Mouse (Mus musculus): ENCODE data around the gene Tmem50b. TPM values are rescaled to one million over a fixed set of nuclear protein-coding genes. Genes with fewer than 3 reads are reported as not detected.
A peak's percentile ranks its signal among the peaks of the same experiment; 100 is the strongest.
"Not testable (repeated sequence)": the region's sequence is repeated elsewhere in the genome, so short reads cannot be mapped to it uniquely, and the experiment has no call there.

The Tmem50b gene
- polyA plus RNA-seq, 1 experiment from 2014 or later: 55.7 TPM

GRCm38 (mm10) chr16:91536372-91536771, 61.2 kb downstream of the Tmem50b start:
- Histone ChIP-seq H3K4me2 (no peak overlapping the region), H3K4me3 (no peak overlapping the region), H3K4me1 (replicated peaks) (peaks cover 56% of the 10 kb centered on the region), H3K36me3 (no peaks in the 10 kb centered on the region), H3K27ac (no peak overlapping the region), H3K9me3 (replicated peaks) (no peaks in the 10 kb centered on the region), H3K27me3 (no peaks in the 10 kb centered on the region), H3K9ac (no peak overlapping the region)
- no peak for ATAC-seq (replicated peaks; ENCODE audit: insufficient number of reproducible peaks, insufficient read depth, low FRiP score, low read depth)
- WGBS: 90% methylated on average over 6 of the region's 6 CpGs

DNA sequence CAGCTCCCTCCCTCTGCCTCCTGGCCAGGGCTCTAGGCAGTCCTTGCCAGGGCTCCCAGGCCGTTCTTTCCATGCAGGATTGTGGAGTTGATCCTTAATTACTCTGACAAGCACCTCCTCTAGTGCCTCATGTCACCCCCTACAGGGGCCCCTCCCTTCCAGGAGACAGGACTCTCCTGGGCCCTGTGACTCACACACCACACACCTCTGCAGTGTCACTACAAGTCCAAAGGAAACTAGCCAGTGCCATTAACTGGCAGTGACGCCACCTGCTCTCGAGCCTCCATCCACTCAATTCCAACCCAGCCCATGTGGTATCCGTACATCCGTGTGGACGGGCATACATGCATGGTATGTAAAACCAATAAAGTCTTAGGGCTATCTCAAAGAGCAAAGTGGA, 62.7 kb downstream of the Tmem50b start:
- no peak overlapping the region for H3K4me3 ChIP-seq
- H3K36me3 ChIP-seq: no peaks in the 10 kb centered on the region
- H3K9me3 ChIP-seq (replicated peaks): no peaks in the 10 kb centered on the region
- H3K9ac ChIP-seq: no peak overlapping the region
- H3K4me2 ChIP-seq: no peak overlapping the region
- no peaks in the 10 kb centered on the region for H3K27me3 ChIP-seq
- no peak overlapping the region for H3K27ac ChIP-seq
- 69% methylated on average over 6 of the region's 6 CpGs for WGBS
- H3K4me1 ChIP-seq (replicated peaks): peaks cover 58% of the 10 kb centered on the region
- no peak for ATAC-seq (replicated peaks; ENCODE audit: insufficient number of reproducible peaks, insufficient read depth, low FRiP score, low read depth)

GRCm38 (mm10) chr16:91534477-91534876, 63.1 kb downstream of the Tmem50b start:
- H3K9me3 ChIP-seq (replicated peaks): no peaks in the 10 kb centered on the region
- H3K4me3 ChIP-seq: no peak overlapping the region
- ATAC-seq (replicated peaks; ENCODE audit: insufficient number of reproducible peaks, insufficient read depth, low FRiP score, low read depth): no peak
- peaks cover 58% of the 10 kb centered on the region for H3K4me1 ChIP-seq (replicated peaks)
- H3K36me3 ChIP-seq: no peaks in the 10 kb centered on the region
- no peak overlapping the region for H3K9ac ChIP-seq
- no peak overlapping the region for H3K27ac ChIP-seq
- H3K27me3 ChIP-seq: no peaks in the 10 kb centered on the region
- no peak overlapping the region for H3K4me2 ChIP-seq
- 47% methylated on average over 13 of the region's 13 CpGs for WGBS

DNA sequence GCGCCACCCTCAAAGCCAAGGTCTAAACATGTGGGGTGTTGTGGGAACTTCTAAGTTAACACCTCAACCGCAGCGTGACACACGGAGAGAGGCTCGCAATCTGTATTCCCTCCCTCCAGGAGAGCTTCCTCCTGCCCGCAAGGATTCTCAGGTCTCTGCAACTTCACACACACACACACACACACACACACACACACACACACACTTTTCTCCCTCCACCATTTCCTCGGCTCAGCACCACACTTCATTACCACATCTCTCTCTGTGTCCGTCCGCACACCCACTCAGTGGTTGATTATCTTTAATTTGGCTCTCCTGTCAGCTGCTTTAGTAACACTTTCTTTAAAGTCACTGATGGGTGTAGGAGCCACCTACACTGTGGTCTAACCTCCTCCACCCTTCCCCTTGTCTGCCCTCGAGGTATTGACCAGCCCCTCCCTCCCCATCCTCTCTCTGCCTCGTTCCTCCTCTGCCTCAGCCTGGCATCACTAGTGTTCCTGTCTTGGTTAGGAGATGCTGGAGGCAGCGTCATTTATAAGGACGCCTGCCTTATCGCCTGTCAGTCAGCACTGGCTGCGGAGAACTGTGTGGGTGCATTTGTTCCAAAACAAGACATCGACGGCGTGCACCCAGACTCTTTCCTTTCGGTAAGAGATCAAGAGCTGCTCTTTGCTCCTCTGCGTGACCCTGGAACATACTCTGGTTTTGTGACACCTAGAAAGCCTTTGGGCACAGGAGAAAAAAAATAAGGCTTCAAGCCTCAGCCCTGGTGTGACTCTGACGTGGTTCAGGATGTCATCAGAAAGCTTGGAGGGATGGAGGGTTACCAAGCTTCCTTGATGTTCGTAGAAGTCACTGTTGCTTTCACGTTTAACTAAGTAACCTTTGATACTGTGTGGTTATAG, 64.3 kb downstream of the Tmem50b start:
- 32% methylated on average over 23 of the region's 23 CpGs for WGBS
- Histone ChIP-seq H3K36me3 (no peaks in the 10 kb centered on the region), H3K9ac (no peak overlapping the region; the same call in 1 of the 2 replicates), H3K27me3 (no peaks in the 10 kb centered on the region), H3K9me3 (replicated peaks) (no peaks in the 10 kb centered on the region), H3K4me3 (no peak overlapping the region), H3K27ac (peak overlapping the region; percentile 48), H3K4me2 (peak overlapping the region; percentile 40), H3K4me1 (replicated peaks) (peaks cover 59% of the 10 kb centered on the region)
- no peak for ATAC-seq (replicated peaks; ENCODE audit: insufficient number of reproducible peaks, insufficient read depth, low FRiP score, low read depth)

- Histone ChIP-seq H3K27ac (peak overlapping the region; percentile 81), H3K4me2 (0 out of 2 replicates have a peak overlapping the region, but pooled peaks have one; percentile 37), H3K4me3 (no peak overlapping the region), H3K4me1 (replicated peaks) (peaks cover 58% of the 10 kb centered on the region), H3K9me3 (replicated peaks) (no peaks in the 10 kb centered on the region), H3K27me3 (no peaks in the 10 kb centered on the region), H3K9ac (no peak overlapping the region), H3K36me3 (no peaks in the 10 kb centered on the region)
- no peak for ATAC-seq (replicated peaks; ENCODE audit: insufficient number of reproducible peaks, insufficient read depth, low FRiP score, low read depth)
- WGBS: 44% methylated on average over 2 of the region's 2 CpGs
Measured at GRCm38 (mm10) chr16:91532429-91532828, 65.2 kb downstream of the Tmem50b start.

DNA sequence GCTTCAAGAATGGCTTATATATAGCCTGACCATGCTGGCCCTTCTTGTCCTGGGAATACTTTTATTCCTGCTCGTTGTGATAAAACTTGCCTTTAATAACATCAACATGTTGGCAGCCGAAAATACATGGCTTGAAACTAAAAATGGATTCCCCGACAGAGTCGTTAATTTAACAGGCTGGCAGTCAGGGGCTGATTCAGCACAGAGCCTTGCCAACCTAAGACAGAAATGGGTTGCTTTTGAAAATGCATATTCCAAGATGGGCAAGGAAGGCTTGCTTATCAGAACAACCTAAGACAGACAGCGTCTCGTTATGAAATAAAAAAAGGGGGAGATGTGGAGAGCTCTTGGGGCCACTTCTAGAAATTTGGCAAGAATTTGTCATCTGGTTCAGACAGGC, 65.7 kb downstream of the Tmem50b start:
- no peak overlapping the region for H3K4me3 ChIP-seq
- peaks cover 60% of the 10 kb centered on the region for H3K4me1 ChIP-seq (replicated peaks)
- peak overlapping the region; percentile 37 for H3K4me2 ChIP-seq
- H3K36me3 ChIP-seq: no peaks in the 10 kb centered on the region
- WGBS: 26% methylated on average over 6 of the region's 6 CpGs
- peak overlapping the region; percentile 81 for H3K27ac ChIP-seq
- no peaks in the 10 kb centered on the region for H3K27me3 ChIP-seq
- no peak overlapping the region for H3K9ac ChIP-seq
- H3K9me3 ChIP-seq (replicated peaks): no peaks in the 10 kb centered on the region
- no peak for ATAC-seq (replicated peaks; ENCODE audit: insufficient number of reproducible peaks, insufficient read depth, low FRiP score, low read depth)

- 70% methylated on average over 4 of the region's 4 CpGs for WGBS
- not testable (repeated sequence) for H3K36me3 ChIP-seq; ATAC-seq (replicated peaks; ENCODE audit: insufficient number of reproducible peaks, insufficient read depth, low FRiP score, low read depth); H3K4me3 ChIP-seq; H3K9ac ChIP-seq; H3K27me3 ChIP-seq; H3K9me3 ChIP-seq (replicated peaks); H3K4me2 ChIP-seq
- peak overlapping the region; percentile 81; the same call in 1 of the 2 replicates for H3K27ac ChIP-seq
- H3K4me1 ChIP-seq (replicated peaks): peaks cover 60% of the 10 kb centered on the region
Measured at GRCm38 (mm10) chr16:91530830-91531229, 66.8 kb downstream of the Tmem50b start.

DNA sequence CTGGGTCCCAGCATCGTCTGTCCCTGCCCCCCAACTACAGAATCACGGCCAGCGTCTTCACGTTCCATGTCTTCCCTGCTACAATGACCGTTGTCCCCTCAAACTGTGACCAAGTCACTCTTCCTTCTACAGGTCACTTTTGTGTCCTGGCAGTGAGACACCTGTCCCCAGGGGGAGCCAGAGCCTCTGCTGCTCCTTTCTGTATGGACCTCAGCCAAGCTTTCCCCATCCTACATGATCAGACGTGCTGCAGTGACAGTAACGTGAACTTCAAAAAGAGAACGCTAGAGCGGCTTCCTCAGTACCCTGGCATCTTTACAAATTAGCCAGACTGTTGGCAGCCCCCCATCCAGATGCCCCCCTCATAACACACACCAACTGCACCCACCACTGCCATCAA, 69.0 kb downstream of the Tmem50b start:
- Histone ChIP-seq H3K4me1 (replicated peaks) (peaks cover 44% of the 10 kb centered on the region), H3K4me2 (no peak overlapping the region), H3K4me3 (no peak overlapping the region), H3K27me3 (no peaks in the 10 kb centered on the region), H3K36me3 (no peaks in the 10 kb centered on the region), H3K27ac (no peak overlapping the region), H3K9me3 (replicated peaks) (no peaks in the 10 kb centered on the region), H3K9ac (no peak overlapping the region)
- no peak for ATAC-seq (replicated peaks; ENCODE audit: insufficient number of reproducible peaks, insufficient read depth, low FRiP score, low read depth)
- WGBS: 66% methylated on average over 9 of the region's 9 CpGs

GRCm38 (mm10) chr16:91527500-91527899, 70.1 kb downstream of the Tmem50b start:
- WGBS: 44% methylated on average over 5 of the region's 5 CpGs
- Histone ChIP-seq H3K4me1 (replicated peaks) (peaks cover 34% of the 10 kb centered on the region), H3K4me3 (no peak overlapping the region), H3K9ac (no peak overlapping the region), H3K27me3 (no peaks in the 10 kb centered on the region), H3K36me3 (no peaks in the 10 kb centered on the region), H3K27ac (no peak overlapping the region), H3K4me2 (no peak overlapping the region), H3K9me3 (replicated peaks) (no peaks in the 10 kb centered on the region)
- 0 out of 2 replicates have a peak, but pooled peaks have one; percentile 26 for ATAC-seq (replicated peaks; ENCODE audit: insufficient number of reproducible peaks, insufficient read depth, low FRiP score, low read depth)

- no peaks in the 10 kb centered on the region for H3K36me3 ChIP-seq
- H3K4me2 ChIP-seq: no peak overlapping the region
- H3K9me3 ChIP-seq (replicated peaks): no peaks in the 10 kb centered on the region
- no peak for ATAC-seq (replicated peaks; ENCODE audit: insufficient number of reproducible peaks, insufficient read depth, low FRiP score, low read depth)
- no peak overlapping the region for H3K4me3 ChIP-seq
- peaks cover 29% of the 10 kb centered on the region for H3K4me1 ChIP-seq (replicated peaks)
- H3K27ac ChIP-seq: no peak overlapping the region
- WGBS: 63% methylated on average over 10 of the region's 10 CpGs
- H3K27me3 ChIP-seq: no peaks in the 10 kb centered on the region
- H3K9ac ChIP-seq: no peak overlapping the region
Measured at GRCm38 (mm10) chr16:91527051-91527450, 70.5 kb downstream of the Tmem50b start.

DNA sequence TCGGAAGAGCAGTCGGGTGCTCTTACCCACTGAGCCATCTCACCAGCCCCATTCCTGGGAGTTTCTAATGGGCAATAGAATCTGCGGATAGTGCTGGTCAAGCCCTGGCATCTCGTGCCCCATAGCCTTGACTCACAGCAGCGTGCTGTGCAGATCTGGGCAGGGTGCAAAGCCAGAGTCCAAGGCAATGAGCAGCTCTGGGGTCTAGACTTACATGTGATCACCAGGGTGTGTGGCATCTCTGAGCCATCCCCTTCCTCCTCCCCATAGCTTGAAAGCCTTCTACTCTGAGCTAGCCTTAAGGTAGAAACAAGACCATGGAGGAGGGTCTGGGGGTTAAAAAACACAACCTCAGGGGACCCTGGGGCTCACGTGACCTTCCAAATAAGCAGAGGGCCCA, 71.3 kb downstream of the Tmem50b start:
- H3K27ac ChIP-seq: no peak overlapping the region
- H3K4me1 ChIP-seq (replicated peaks): peaks cover 22% of the 10 kb centered on the region
- 94% methylated on average over 6 of the region's 6 CpGs for WGBS
- H3K4me2 ChIP-seq: no peak overlapping the region
- H3K36me3 ChIP-seq: no peaks in the 10 kb centered on the region
- H3K27me3 ChIP-seq: no peaks in the 10 kb centered on the region
- ATAC-seq (replicated peaks; ENCODE audit: insufficient number of reproducible peaks, insufficient read depth, low FRiP score, low read depth): no peak
- H3K9ac ChIP-seq: no peak overlapping the region
- H3K4me3 ChIP-seq: no peak overlapping the region
- no peaks in the 10 kb centered on the region for H3K9me3 ChIP-seq (replicated peaks)

Data from heart, embryonic 15.5 days (tissue).